Mouse (Mus musculus) heart, postnatal 25 days (tissue): ENCODE measurements around the gene Neurog1. TPM values are rescaled to one million over a fixed set of nuclear protein-coding genes. Genes with fewer than 3 reads are reported as not detected.

Experiments used
- DNase-seq: peaks from one replicate; pipeline ENCODE4 v3.0.0; 2022; ENCODE audit warnings: low spot score
- intact Hi-C: fragments of 180-260 bp; cut with DNase I; formaldehyde crosslinking; loops from one replicate; pipeline ENCODE4 v1.15.1; 2025
- total RNA-seq, 2 experiments: library from RNA; stranded (reverse); gene quantifications; 2 replicates each; pipeline ENCODE4 v1.2.3; 2021

Gene Neurog1
- total RNA-seq = not detected

DNA sequence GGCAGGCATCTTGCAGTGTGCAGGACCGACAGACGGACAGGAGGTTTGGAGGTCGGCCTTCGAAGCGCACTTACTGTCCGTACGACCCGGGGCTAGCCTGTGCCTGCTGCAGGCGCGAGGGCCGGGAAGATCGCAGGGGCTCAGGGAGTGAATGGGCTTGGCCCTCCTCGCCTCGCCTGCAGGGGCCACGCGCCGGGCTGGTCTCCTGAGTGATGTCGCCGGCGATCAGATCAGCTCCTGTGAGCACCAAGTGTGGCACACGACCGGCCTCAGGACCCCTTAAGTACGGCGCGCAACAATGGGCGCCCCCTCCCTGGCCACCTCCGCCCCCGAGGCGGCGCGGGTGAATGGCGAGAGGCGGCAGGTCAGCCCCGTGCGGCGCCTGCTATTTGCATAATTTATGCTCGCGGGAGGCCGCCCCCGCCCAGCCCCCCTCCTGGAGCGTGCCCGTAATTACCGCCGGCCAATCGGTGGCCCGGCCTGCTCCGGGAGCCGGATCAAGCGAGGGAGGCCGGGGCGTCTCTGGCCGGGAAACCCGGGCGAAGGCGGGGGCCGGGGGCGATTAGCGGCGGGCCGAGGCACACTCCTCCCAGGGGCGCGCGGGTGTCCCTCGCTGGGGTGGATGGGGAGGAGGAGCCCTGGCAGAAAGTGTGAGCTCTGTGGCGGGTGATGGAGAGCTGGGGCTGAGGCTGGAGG lies at the start of gene Neurog1:
Neurog1 (minus strand) TSS at position 240 of the 696 bp plus-strand sequence.
- intact Hi-C loops = no loop called here
- no peak for DNase-seq

DNA sequence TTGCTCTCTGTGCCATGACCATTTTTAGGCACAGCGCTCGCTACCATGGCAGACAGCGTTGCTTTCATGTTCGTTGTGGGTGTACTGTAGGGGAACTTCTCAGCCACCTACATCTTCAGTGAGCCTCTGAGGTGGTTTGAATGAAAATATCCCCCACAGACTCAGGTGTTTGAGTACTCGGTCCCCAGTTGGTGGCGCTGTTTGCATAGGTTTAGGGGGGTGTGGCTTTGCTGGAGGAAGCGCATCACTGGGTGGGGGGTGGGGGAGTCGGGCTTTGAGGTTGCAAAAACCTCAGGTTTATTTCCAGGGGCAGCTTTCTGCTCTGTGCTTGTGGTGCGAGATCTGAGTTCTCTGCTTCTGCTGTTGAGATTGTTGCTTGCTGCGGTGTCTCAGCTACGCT lies 47.4 kb upstream of the Neurog1 start:
- intact Hi-C loops = no loop called here
- DNase-seq = no peak

DNA sequence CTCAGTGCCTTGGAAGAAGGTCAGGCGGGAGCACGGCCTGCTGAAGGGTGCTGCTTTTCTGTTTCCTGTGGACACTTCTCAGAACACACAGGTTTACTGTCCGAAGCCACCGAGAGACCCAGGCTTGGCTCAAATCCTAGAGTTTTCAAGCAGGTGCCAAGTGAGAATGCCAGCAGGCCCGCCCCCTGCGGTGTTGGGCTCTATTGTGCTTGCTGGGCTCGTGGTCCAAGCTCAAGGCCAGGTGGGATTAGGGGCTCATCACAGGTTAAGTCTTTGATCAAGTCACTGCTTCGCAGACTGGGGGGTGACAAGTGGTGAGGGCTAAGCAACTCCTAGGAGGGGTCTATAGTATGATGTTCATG lies 44.7 kb upstream of the Neurog1 start:
- DNase-seq = no peak

DNA sequence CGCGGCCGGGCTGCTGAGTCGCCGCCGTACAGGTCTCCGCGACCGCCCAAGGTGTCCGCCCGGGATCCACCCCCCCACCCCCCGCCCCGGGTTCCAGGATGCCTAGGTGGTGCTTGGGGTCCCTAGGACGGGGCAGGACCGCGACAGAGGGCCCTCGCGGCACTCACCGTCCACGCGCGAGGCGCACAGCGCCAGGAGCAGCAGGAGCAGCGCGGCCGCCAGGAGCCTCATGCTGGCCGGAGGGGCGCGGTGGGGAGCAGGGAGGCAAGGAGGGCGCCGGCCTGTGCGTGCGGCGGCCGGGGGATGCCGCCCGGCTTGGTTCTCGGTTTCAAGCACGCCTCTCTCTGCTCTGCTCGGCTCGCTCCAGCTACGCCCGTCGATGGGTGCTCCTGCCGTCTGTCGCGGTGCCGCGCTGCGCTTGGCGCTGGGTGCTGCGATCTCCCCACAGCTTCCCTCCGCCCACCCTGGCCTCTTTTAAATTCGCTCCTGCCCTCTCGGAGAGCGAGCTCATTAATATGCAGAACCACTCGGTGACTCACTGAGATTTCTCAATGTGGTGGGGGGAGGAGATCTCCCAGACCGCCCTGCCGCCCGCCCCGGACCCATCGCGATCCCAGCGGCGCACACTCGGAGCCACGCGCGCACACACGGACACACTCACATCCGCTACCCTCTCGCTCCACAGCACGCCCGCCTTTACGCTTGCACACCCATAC lies 44.1 kb upstream of the Neurog1 start, which contains the start of gene Cxcl14:
Cxcl14 (minus strand) TSS at position 609 of the 716 bp plus-strand sequence.
- peak; percentile 4 for DNase-seq
- intact Hi-C loops = no loop called here

More for the DNA sequence above, 44.7 kb upstream of the Neurog1 start:
- intact Hi-C loops = no loop called here

DNA sequence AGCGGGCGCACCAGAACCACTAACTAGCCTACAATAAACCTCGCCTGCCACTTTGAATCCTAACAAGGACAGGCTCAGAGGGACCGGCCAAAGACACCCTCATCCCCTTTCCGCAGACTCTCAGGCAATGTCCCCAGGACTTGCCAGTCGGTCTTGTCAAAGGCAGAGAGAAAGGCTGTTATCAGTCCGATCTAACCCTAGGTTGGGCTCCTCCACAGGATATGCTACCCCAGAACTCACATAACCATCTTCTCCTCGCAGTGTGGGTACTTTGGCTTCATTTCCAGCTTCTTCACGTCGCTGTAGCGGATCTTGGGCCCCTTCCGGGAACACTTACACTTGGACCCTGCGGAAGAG lies 43.6 kb upstream of the Neurog1 start:
- intact Hi-C loops = no loop called here
- DNase-seq = no peak

DNA sequence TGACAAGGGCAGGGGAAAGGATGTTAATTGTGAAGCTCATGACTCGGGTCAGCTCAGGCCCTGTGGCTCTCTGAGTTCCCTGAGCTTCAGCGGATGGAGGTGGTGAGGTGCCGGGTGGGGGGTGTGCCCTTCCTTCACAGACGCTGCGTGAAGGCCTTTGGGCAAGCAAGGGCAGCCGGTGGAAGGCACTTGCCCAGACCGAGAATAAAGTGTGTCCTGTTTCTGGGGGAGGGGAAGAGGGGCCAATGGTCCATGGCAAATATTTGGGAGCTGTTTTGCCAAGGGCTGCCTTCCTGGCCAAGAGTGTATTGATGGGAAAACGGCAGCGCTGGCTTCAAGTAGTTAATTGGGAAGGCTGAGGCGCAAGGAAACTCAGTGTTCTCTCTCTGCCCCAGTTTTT lies 42.9 kb upstream of the Neurog1 start:
- DNase-seq = no peak

DNA sequence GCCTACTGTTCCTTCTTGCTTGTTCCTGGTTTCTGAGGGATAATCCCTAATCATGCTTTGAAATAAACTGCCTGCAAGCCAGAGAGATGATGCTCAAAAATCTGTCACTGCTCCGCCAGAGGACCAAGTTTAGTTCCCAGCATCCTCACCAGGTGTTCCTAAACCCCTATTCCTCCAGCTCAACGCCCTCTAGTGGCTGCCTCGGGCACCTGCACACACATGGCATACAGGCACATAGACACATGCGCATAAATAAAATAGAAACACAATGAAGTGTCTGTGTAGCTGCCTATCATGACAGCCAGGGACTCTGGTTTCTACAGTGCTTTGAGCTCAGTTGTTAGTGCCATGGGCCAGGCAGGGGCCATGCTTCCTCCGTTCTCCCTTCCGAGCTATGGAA lies 38.0 kb upstream of the Neurog1 start:
- intact Hi-C loops = no loop called here

More for the DNA sequence above, 42.9 kb upstream of the Neurog1 start:
- intact Hi-C loops = no loop called here

DNA sequence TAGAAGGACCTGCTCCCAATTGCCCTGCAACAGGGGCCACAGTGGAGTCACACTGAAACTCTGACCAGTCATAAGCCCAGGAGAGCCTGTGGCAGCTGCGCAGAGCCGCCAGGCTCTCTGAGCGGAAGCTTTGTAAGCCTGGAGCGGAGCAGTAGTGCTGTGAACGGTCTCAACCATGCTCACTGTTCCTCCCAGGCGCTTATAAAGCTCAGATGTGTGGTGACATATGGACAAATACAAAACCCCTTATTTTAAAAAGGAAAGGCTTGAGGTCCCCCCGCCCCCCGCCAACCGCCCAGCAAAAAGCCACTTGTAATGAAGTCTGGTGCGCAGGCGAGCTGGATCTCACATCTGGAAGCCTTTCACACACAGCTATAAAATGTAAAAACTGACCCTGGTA lies 37.3 kb upstream of the Neurog1 start:
- DNase-seq = no peak
- intact Hi-C loops = no loop called here

More for the DNA sequence above, 38.0 kb upstream of the Neurog1 start:
- no peak for DNase-seq

DNA sequence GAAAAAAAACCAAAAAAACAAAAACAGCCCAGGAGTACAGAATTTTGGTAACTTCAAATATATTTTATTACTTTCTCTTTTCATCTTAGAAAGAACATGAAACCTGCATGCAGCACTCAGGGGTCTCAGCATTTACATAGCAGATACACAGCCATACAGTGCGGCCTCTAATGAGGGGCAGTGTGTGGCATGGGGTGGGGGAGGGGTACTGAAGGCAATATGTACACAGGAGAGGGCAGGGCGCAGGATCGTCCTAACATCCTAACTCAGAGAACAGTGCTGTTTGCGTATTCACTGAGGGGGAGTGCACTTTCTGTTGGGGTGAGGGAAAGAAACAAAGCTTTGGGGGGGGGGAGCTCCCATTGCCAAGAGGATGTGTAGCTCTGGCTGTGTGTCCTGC lies 36.6 kb upstream of the Neurog1 start:
- intact Hi-C loops = no loop called here
- DNase-seq = no peak

DNA sequence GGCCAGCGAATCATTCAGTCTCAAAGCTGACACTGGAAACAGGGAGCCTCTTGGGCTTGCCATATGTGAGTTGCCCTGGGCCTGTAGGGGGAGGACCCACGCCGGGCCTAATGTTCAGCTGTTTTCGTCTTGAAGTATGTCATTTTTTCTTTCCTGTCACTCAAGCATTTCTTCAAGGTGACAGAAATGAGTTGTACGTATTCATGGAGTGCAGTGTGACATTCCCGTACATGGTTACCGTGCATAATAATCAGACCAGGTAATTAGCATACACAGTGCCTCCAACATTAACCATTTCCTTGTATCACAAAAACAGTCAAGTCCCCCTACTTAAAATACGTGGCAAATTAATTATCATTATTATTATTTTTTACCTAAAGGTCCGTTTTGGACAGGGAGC lies 35.1 kb upstream of the Neurog1 start:
- intact Hi-C loops = no loop called here
- DNase-seq = no peak

DNA sequence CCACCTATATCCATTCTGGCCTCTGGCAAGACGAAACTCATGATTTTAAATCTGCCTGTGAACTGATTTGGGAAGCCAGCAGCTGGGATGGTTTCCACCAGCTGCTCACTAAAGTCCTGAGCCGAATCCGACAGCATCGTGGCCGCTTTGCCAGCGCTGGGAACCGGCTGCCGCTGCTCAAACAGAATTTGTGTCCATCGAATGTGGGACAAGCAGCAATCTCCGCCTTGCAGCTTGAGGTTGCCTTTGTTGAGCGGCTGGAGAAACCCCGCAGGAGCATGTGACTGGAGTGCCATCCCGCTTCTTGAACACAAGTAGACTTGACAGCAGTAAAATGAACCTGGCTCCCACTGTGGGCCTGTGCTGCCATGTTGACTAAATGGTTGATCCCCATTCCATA lies 31.4 kb upstream of the Neurog1 start:
- DNase-seq = no peak
- intact Hi-C loops = no loop called here

DNA sequence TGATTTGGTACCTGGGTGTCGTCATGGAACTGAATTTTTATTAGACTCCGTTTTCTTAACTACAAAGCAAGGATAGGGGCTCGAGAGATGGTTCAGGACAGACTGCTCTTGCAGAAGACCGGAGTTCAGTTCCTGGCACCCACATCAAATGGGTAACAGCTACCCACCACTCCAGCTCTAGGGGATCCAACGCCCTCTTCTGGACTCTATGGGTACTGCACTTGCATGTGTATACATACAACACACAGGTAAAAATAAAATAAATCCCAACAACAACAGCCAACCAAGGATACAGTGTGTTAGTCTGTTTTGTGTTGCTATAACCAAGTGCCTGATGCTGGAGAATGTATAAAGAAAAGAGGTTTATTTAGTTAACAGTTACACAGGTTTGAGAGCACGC lies 28.4 kb upstream of the Neurog1 start:
- intact Hi-C loops = no loop called here
- DNase-seq = no peak

DNA sequence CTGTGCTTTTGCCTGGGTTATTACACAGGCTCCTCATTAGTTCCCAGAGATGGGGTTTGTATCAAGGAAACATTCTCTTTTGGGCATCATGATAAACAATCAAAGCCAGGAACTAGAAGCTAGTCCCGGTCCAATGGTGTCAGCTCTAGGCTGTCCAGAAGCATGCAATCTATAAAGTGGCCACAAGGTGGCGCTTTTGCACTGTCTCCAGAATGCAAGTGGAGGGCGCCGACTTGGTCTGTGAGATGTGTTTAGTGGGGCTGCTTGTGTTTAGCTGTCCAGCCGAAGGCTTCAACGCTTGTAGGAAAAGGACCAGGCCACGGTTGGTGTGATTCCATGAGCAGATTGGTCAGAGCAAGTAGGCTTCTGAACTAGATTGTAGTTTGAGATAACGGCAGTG lies 27.5 kb upstream of the Neurog1 start:
- intact Hi-C loops = loop anchor here (1.0 kb wide), 1 partner anchor 150 kb away; no protein-coding TSS in a partner anchor
- DNase-seq = peak; percentile 28

DNA sequence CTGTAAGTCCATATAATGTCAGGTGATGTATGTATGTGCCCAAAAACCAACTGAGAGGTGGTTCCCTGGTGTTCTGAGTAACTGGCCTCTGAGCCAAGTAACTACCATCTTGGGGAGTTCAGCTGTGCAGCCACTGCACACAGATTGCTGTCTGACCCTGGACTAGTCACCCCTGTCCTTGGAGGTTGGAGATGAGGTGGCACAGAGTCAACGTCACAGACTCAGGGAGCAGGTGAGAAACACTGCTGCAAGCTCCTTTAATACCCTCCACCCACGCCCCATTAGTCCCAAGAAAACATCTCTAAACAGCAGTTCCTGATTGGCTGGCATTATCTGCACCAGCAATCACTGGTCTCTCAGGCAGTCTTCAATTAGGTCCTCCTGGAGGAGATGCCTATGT lies 23.2 kb upstream of the Neurog1 start:
- no peak for DNase-seq
- intact Hi-C loops = no loop called here

DNA sequence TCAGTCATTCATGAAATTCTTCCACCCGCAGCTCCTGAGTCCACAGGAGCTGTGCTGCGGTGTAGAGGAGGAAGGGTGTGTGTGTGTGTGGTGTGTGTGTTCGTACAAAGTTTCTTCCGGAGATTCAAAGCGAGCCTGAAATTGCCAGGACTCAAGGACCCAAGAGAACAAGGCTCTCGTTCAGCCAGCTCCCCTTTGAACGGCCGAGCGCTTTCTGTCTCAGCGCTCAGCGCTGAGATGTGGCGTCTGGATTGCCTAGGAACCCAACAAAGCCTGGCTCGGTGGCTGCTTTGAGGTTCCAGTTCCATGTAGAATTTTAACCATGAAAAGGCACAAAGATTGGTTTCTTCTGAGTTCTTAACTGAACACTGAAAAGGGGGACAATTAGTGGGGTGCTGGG lies 18.2 kb upstream of the Neurog1 start:
- intact Hi-C loops = no loop called here
- DNase-seq = no peak

DNA sequence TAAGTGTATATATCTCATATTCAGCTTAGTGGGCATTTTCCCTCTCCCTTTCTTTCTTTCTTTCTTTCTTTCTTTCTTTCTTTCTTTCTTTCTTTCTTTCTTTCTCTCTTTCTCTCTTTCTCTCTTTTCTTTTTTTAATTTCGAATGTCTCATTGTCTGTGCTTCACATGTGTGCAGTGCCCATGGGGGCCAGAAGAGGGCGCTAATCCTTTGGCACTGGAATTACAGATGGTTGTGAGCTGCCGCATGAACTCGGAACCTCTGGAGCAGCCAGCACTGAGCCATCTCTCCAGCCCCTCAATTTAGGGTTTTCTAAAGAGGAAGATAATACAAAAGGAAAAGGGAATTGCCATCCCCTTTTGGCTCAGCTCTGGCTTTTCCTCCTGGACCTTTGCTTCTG lies 15.4 kb upstream of the Neurog1 start:
- DNase-seq = no peak
- intact Hi-C loops = no loop called here

DNA sequence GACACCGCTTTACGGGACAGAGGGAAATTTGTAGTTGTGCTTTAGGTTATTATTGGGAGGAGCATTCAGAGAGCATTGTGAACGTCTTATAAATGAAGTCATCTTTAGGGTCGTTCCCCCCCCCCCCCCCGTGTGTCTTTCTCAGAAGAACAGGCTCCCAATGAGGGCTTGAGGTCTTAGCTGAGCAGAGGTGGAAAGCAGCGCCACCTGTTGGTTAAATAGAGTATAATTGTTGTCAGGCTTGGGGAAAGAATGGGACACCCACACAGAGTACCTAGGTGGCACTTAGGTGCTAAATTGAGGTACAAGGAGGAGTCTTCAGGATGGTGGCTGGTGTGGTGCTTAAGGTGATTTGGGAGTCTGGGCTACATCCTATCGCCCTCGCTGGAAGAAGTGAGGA lies 14.5 kb upstream of the Neurog1 start:
- no peak for DNase-seq
- intact Hi-C loops = loop anchor here (1.0 kb wide), 1 partner anchor 69 kb away; no protein-coding TSS in a partner anchor

DNA sequence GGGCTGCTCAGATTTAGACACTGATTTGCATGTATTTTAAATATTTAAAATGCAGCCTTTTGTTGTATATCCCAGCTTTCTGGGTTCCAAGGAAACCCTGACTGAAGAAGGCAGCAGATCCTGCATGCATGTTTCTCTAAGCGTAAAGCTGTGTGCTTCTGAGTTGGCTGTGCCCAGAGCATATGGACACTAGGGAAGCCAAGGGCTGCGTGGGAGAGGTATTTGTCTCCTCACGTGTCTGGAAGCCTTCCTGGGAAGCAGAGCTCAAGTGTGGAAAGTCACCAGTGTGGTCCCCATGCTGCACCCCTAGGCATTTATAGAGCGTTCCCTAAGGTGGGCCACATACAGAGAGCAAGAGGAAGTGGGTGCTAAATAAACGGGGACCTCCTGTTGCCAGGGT lies 13.7 kb upstream of the Neurog1 start:
- no peak for DNase-seq
- intact Hi-C loops = loop anchor here (1.0 kb wide), 1 partner anchor 68 kb away; no protein-coding TSS in a partner anchor

DNA sequence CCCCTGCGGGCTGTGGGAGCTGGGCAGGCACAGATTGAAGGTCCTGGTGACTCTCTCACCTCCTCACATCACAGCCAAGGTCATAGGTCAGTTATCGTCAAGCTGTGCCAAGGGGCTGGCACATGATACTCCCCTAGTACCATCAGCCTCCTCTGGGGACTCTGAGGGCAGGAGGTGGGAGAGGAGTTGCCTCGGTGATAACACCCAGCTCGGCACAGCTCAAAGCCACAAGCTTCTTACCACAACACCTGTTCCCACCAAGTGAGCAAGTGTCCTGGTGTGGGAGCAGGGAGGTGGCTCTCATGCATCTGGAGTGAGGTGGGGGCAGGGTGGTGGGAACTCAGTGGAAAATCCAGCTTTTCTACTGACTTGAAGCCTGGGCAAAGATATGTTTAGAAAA lies 10.3 kb upstream of the Neurog1 start:
- no peak for DNase-seq
- intact Hi-C loops = no loop called here

DNA sequence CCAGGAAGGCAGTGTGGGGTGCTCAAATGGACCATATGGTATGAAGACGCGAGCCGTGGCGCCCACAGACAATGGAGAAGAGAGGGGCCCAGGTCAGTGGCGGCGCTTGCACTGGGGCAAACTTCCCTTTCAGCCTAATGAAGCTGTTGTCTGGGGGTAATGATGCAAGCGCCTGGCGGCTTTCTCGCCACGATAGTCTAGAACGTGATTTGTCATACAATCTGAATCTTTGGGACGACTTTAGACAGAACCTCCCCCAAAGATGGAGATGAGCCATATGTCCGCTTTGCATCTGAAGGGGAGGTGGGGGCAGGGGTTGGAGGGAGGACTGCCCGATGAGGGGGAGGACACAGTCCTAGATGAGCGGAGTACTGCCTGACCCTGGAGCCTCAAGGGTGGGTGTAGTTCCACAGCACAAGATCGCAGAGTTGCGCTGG lies 8.4 kb upstream of the Neurog1 start:
- no peak for DNase-seq
- intact Hi-C loops = no loop called here

DNA sequence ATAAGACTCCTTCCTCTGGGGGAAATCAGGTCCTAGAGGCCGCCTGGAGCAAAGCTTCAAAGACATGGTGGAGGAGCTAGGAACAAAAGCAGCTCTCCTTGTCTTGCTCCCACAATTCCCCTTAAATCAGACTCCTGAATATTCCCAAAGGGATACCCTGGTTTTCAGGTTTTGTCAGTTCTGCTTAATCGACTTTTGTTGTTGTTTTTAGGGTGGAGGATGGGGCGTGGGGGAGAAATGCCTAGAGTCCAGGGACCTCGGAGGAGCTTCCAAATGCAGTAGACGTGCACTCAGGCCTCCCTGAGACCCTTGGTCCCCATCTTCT lies 7.9 kb upstream of the Neurog1 start:
- DNase-seq = no peak
- intact Hi-C loops = no loop called here
